Comparison of ENCODE assay signal across 15 mouse cellular contexts in the genomic region with DNA sequence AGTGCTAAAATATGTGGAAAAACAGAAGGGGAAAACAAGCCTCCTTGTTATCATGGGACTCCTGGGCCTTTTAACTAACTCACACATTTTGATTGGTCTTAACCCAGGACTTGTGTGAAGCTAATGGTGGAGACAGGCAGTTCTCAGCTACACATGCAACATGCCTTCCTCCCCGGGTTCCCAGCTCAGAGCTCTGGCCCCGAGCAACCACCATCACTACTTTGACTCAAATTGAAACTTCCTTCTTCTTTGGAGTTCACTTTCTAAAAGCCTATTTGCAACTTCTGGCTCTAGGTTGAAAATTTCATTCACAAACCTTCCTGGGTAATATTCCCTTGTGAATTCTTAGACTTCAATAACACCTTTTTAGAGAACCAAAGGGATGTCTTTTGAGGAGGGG.
"Had no signal": no experiment of that assay in that cellular context is flagged by ENCODE, and none has a peak within 500 bp of the region (broad histone marks: within the 10 kb centered on the region; RNA-seq: fewer than 3 reads in every experiment).

No protein-coding gene starts in this region.

- H3K9me3 ChIP-seq: neural tube, embryonic 15.5 days; stomach, embryonic 15.5 days had no signal

- H3K27ac ChIP-seq: neural tube, embryonic 15.5 days; stomach, embryonic 15.5 days; stomach, postnatal 0 days had no signal

- H3K36me3 ChIP-seq: neural tube, embryonic 15.5 days; stomach, embryonic 15.5 days had no signal

- H3K27me3 ChIP-seq: neural tube, embryonic 15.5 days; stomach, embryonic 15.5 days had no signal

- H3K4me2 ChIP-seq: neural tube, embryonic 15.5 days; stomach, embryonic 15.5 days had no signal

- H3K4me1 ChIP-seq: neural tube, embryonic 15.5 days; stomach, embryonic 15.5 days had no signal

- H3K9ac ChIP-seq: neural tube, embryonic 15.5 days; stomach, embryonic 15.5 days had no signal

- DNase-seq: retina, postnatal 1 day; right cerebral cortex, adult 18-20 months; right cerebral cortex, postnatal 14 days; right cerebral cortex, postnatal 25 days; right cerebral cortex, postnatal 4 days; spleen, adult 18-20 months; thymus, adult 18-20 months; thymus, adult 2 months; thymus, postnatal 14 days; thymus, postnatal 25 days; thymus, postnatal 36 days; thymus, postnatal 4 days had no signal

- H3K4me3 ChIP-seq: neural tube, embryonic 15.5 days; stomach, embryonic 15.5 days had no signal
